Mouse (Mus musculus): Measurements from ENCODE around the gene Atp5h.

Gene Atp5h

GRCm38 (mm10) chr11:115437571-115438122, 17.9 kb upstream of the Atp5h start:
- DNase-seq (ENCODE audit: low spot score in 2 of 2) = peak; percentile 41 to 62

- DNase-seq (ENCODE audit: low spot score in 2 of 2) = no peak
Measured at GRCm38 (mm10) chr11:115435596-115436337, 16.0 kb upstream of the Atp5h start.

GRCm38 (mm10) chr11:115433342-115433741, 13.6 kb upstream of the Atp5h start:
- DNase-seq (ENCODE audit: low spot score in 2 of 2) = no peak

- no peak for DNase-seq (ENCODE audit: low spot score in 2 of 2)
Measured at GRCm38 (mm10) chr11:115432814-115433213, 13.1 kb upstream of the Atp5h start.

- no peak for DNase-seq (ENCODE audit: low spot score in 2 of 2)
Measured at GRCm38 (mm10) chr11:115430561-115430960, 10.8 kb upstream of the Atp5h start.

- no peak for DNase-seq (ENCODE audit: low spot score in 2 of 2)
Measured at GRCm38 (mm10) chr11:115429307-115429706, 9.5 kb upstream of the Atp5h start.

- peak; percentile 52 to 62 for DNase-seq (ENCODE audit: low spot score in 2 of 2)
Measured at GRCm38 (mm10) chr11:115427482-115428331, 7.9 kb upstream of the Atp5h start.

- DNase-seq (ENCODE audit: low spot score in 2 of 2) = no peak
Measured at GRCm38 (mm10) chr11:115425671-115426070, 5.9 kb upstream of the Atp5h start.

GRCm38 (mm10) chr11:115424666-115425065, 4.9 kb upstream of the Atp5h start:
- no peak for DNase-seq (ENCODE audit: low spot score in 2 of 2)

- DNase-seq (ENCODE audit: low spot score in 2 of 2) = no peak
Measured at GRCm38 (mm10) chr11:115423091-115423490, 3.3 kb upstream of the Atp5h start.

GRCm38 (mm10) chr11:115421972-115422371, 2.2 kb upstream of the Atp5h start:
- no peak for DNase-seq (ENCODE audit: low spot score in 2 of 2)

- no peak for DNase-seq (ENCODE audit: low spot score in 2 of 2)
Measured at GRCm38 (mm10) chr11:115421328-115421727, 1.6 kb upstream of the Atp5h start.

GRCm38 (mm10) chr11:115420336-115421190, 801 bp upstream of the Atp5h start:
- no peak for DNase-seq (ENCODE audit: low spot score in 2 of 2)

- DNase-seq (ENCODE audit: low spot score in 2 of 2) = no peak
Measured at GRCm38 (mm10) chr11:115409556-115409955, 10.2 kb downstream of the Atp5h start.

GRCm38 (mm10) chr11:115408266-115408920, 11.4 kb downstream of the Atp5h start:
- no peak for DNase-seq (ENCODE audit: low spot score in 2 of 2)

- DNase-seq (ENCODE audit: low spot score in 2 of 2) = no peak
Measured at GRCm38 (mm10) chr11:115406858-115407401, 12.8 kb downstream of the Atp5h start.

GRCm38 (mm10) chr11:115405723-115406122, 14.0 kb downstream of the Atp5h start:
- DNase-seq (ENCODE audit: low spot score in 2 of 2) = no peak

- DNase-seq (ENCODE audit: low spot score in 2 of 2) = peak; percentile 70 to 79
Measured at GRCm38 (mm10) chr11:115403338-115404124, 16.2 kb downstream of the Atp5h start, which contains the start of gene Mrpl58. Gene Mrpl58, plus strand, starts transcription at chr11:115403752.

- no peak for DNase-seq (ENCODE audit: low spot score in 2 of 2)
Measured at GRCm38 (mm10) chr11:115400630-115401391, 19.0 kb downstream of the Atp5h start.
